Mouse (Mus musculus) E14TG2a.4 (cell line): ENCODE measurements around the gene Pik3r2.

ENCODE experiments used
- H3K27me3 ChIP-seq: 2 replicates; pipeline ENCODE4 v1.6.1; 2014; ENCODE audit warnings: low read length, control low read depth; ENCODE audit not compliant: insufficient read depth
- H3K36me3 ChIP-seq: 2 replicates; pipeline ENCODE4 v1.6.1; 2014; ENCODE audit warnings: low read length, control low read depth; ENCODE audit not compliant: insufficient read depth
- H3K4me1 ChIP-seq: replicated peaks from 2 replicates; pipeline ENCODE4 v1.6.1; 2014; ENCODE audit warnings: low read depth, low read length, control low read depth
- H3K4me3 ChIP-seq: replicated peaks from 2 replicates; pipeline ENCODE4 v1.5.1; 2014; ENCODE audit warnings: mild to moderate bottlenecking, low read length
- H3K9me3 ChIP-seq: 2 replicates; pipeline ENCODE4 v1.6.1; 2014; ENCODE audit warnings: low read length, control low read depth
- CTCF ChIP-seq: conservative IDR thresholded peaks from 2 replicates; pipeline ENCODE4 v1.5.1; 2014; ENCODE audit warnings: low read length
- NANOG ChIP-seq: IDR thresholded peaks from 2 replicates; pipeline ENCODE4 v1.6.1; 2014; ENCODE audit warnings: borderline replicate concordance, low read length, mixed read lengths
- POU5F1 ChIP-seq: IDR thresholded peaks from 2 replicates; pipeline ENCODE4 v1.6.1; 2014; ENCODE audit warnings: low read length, borderline replicate concordance

Gene Pik3r2

GRCm38 (mm10) chr8:70812885-70813284 is 36.4 kb upstream of the Pik3r2 start:
- Histone ChIP-seq H3K36me3 (no peaks in the 10 kb centered on the region), H3K27me3 (peaks cover 62% of the 10 kb centered on the region), H3K4me3 (no peak overlapping the region), H3K9me3 (no peaks in the 10 kb centered on the region), H3K4me1 (peaks cover 66% of the 10 kb centered on the region)
- TF ChIP-seq CTCF (no peak), POU5F1 (no peak), NANOG (no peak)

- peaks cover 62% of the 10 kb centered on the region for H3K4me1 ChIP-seq
- H3K4me3 ChIP-seq = no peak overlapping the region
- TF ChIP-seq CTCF = no peak
- no peaks in the 10 kb centered on the region for H3K9me3 ChIP-seq
- peaks cover 63% of the 10 kb centered on the region for H3K27me3 ChIP-seq
- H3K36me3 ChIP-seq = no peaks in the 10 kb centered on the region
Measured at GRCm38 (mm10) chr8:70812055-70812454, 35.5 kb upstream of the Pik3r2 start.

- H3K36me3 ChIP-seq = no peaks in the 10 kb centered on the region
- TF ChIP-seq POU5F1 = no peak
- TF ChIP-seq CTCF = no peak
- no peak; the same call in 1 of the 2 replicates for TF ChIP-seq NANOG
- peak overlapping the region; percentile 35 for H3K4me3 ChIP-seq
- peaks cover 54% of the 10 kb centered on the region for H3K4me1 ChIP-seq
- no peaks in the 10 kb centered on the region for H3K9me3 ChIP-seq
- H3K27me3 ChIP-seq = peaks cover 64% of the 10 kb centered on the region
Measured at GRCm38 (mm10) chr8:70810962-70811680, 34.6 kb upstream of the Pik3r2 start.

- H3K9me3 ChIP-seq = no peaks in the 10 kb centered on the region
- no peak for TF ChIP-seq NANOG
- no peak for TF ChIP-seq CTCF
- TF ChIP-seq POU5F1 = no peak
- no peaks in the 10 kb centered on the region for H3K36me3 ChIP-seq
- H3K27me3 ChIP-seq = peaks cover 63% of the 10 kb centered on the region
- peaks cover 58% of the 10 kb centered on the region for H3K4me1 ChIP-seq
- H3K4me3 ChIP-seq = no peak overlapping the region
Measured at GRCm38 (mm10) chr8:70808955-70809701, 32.6 kb upstream of the Pik3r2 start.

GRCm38 (mm10) chr8:70808239-70808638 is 31.7 kb upstream of the Pik3r2 start, which contains the start of gene Il12rb1:
Gene Il12rb1 (plus strand): TSS chr8:70808449.
- H3K4me1 ChIP-seq = peaks cover 59% of the 10 kb centered on the region
- peaks cover 63% of the 10 kb centered on the region for H3K27me3 ChIP-seq
- no peaks in the 10 kb centered on the region for H3K9me3 ChIP-seq
- H3K36me3 ChIP-seq = no peaks in the 10 kb centered on the region
- no peak within 1 kb of the TSS for H3K4me3 ChIP-seq
- TF ChIP-seq CTCF (no peak), POU5F1 (no peak), NANOG (no peak)

GRCm38 (mm10) chr8:70807304-70807703 is 30.8 kb upstream of the Pik3r2 start:
- TF ChIP-seq CTCF (no peak), NANOG (no peak), POU5F1 (no peak)
- H3K4me1 ChIP-seq = peaks cover 61% of the 10 kb centered on the region

GRCm38 (mm10) chr8:70806541-70806940 is 30.0 kb upstream of the Pik3r2 start:
- Histone ChIP-seq H3K9me3 (no peaks in the 10 kb centered on the region), H3K4me3 (no peak overlapping the region), H3K4me1 (peaks cover 61% of the 10 kb centered on the region), H3K27me3 (peaks cover 57% of the 10 kb centered on the region), H3K36me3 (no peaks in the 10 kb centered on the region)
- no peak for TF ChIP-seq CTCF
- no peak for TF ChIP-seq POU5F1
- no peak for TF ChIP-seq NANOG

More at GRCm38 (mm10) chr8:70807304-70807703, 30.8 kb upstream of the Pik3r2 start:
- Histone ChIP-seq H3K36me3 (no peaks in the 10 kb centered on the region), H3K4me3 (no peak overlapping the region), H3K9me3 (no peaks in the 10 kb centered on the region), H3K27me3 (peaks cover 57% of the 10 kb centered on the region)

GRCm38 (mm10) chr8:70804481-70805206 is 28.1 kb upstream of the Pik3r2 start, which contains the start of gene Mast3:
Gene Mast3 (minus strand): TSS chr8:70805054.
- Histone ChIP-seq H3K27me3 (peaks cover 51% of the 10 kb centered on the region), H3K36me3 (no peaks in the 10 kb centered on the region), H3K4me1 (peaks cover 58% of the 10 kb centered on the region), H3K9me3 (no peaks in the 10 kb centered on the region), H3K4me3 (peak within 1 kb of the TSS; percentile 79)
- TF ChIP-seq NANOG (no peak), CTCF (no peak), POU5F1 (no peak)
